Mouse (Mus musculus) cortical plate, adult 2 months (tissue): ENCODE results near the gene Agap2.

Experiments used
- CTCF ChIP-seq: fragments of 200-500 bp; IDR thresholded peaks from 2 replicates; pipeline ENCODE4 v1.5.1; 2011; ENCODE audit warnings: mild to moderate bottlenecking, control low read depth, low read length; ENCODE audit not compliant: insufficient read depth; ENCODE audit errors: extremely low read depth
- POLR2A ChIP-seq: fragments of 200-500 bp; IDR thresholded peaks from 2 replicates; pipeline ENCODE4 v1.6.1; 2011; ENCODE audit warnings: mild to moderate bottlenecking, low read length, control low read depth; ENCODE audit not compliant: insufficient read depth; ENCODE audit errors: extremely low read depth

DNA sequence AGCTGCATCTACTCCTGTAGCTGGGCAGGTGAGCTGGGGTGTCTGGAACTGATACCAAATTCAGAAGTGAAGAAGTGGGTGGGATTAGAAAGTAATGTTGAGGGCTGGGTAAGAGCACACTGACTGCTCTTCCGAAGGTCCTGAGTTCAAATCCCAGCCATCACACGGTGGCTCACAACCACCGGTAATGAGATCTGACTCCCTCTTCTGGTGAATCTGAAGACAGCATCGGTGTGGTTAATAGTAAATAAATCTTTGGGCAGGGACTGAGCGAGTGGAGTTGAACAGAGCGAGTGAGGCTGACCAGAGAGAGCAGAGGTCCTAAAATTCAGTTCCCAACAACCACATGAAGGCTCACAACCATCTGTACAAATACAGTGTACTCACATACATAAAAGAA, 10.5 kb downstream of the Agap2 start:
- TF ChIP-seq CTCF (no peak), POLR2A (no peak)
